Mouse (Mus musculus): ENCODE measurements around the gene Pitpna. TPM values are rescaled to one million over a fixed set of nuclear protein-coding genes. Genes with fewer than 3 reads are reported as not detected.

The Pitpna gene
- polyA plus RNA-seq, 1 experiment = 185 TPM

GRCm38 (mm10) chr11:75669176-75669852 lies 81.4 kb downstream of the Pitpna start:
- Histone ChIP-seq H3K4me1 (ENCODE audit: control insufficient read depth, insufficient read depth, insufficient read length, low read length) (no peaks in the 10 kb centered on the region), H3K36me3 (ENCODE audit: control insufficient read depth, insufficient read depth, low read length) (peaks cover 75% of the 10 kb centered on the region), H3K4me3 (ENCODE audit: low read depth, low read length) (no peak overlapping the region), H3K27me3 (ENCODE audit: control insufficient read depth, insufficient read depth, low read length) (no peaks in the 10 kb centered on the region), H3K27ac (ENCODE audit: insufficient read depth, low read depth, low read length) (no peak overlapping the region)
- WGBS = 87% methylated on average over 11 of the region's 11 CpGs
- TF ChIP-seq CTCF (IDR thresholded peaks at IDR 0.05; ENCODE audit: extremely low read depth, insufficient read length, insufficient replicate concordance, low read depth, low read length) = no peak
- TF ChIP-seq POLR2A (IDR thresholded peaks at IDR 0.05; ENCODE audit: low read depth, low read length) = no peak

GRCm38 (mm10) chr11:75669853-75670200 lies 81.9 kb downstream of the Pitpna start:
- 91% methylated on average over 12 of the region's 12 CpGs for WGBS
- H3K36me3 ChIP-seq (ENCODE audit: control insufficient read depth, insufficient read depth, low read length) = peaks cover 73% of the 10 kb centered on the region
- H3K27me3 ChIP-seq (ENCODE audit: control insufficient read depth, insufficient read depth, low read length) = no peaks in the 10 kb centered on the region
- H3K27ac ChIP-seq (ENCODE audit: insufficient read depth, low read depth, low read length) = no peak overlapping the region
- TF ChIP-seq CTCF (IDR thresholded peaks at IDR 0.05; ENCODE audit: extremely low read depth, insufficient read length, insufficient replicate concordance, low read depth, low read length) (no peak), POLR2A (IDR thresholded peaks at IDR 0.05; ENCODE audit: low read depth, low read length) (no peak)
- no peak overlapping the region for H3K4me3 ChIP-seq (ENCODE audit: low read depth, low read length)
- H3K4me1 ChIP-seq (ENCODE audit: control insufficient read depth, insufficient read depth, insufficient read length, low read length) = no peaks in the 10 kb centered on the region

GRCm38 (mm10) chr11:75671426-75672180 lies 83.7 kb downstream of the Pitpna start:
- TF ChIP-seq POLR2A (IDR thresholded peaks at IDR 0.05; ENCODE audit: low read depth, low read length) = no peak
- TF ChIP-seq CTCF (IDR thresholded peaks at IDR 0.05; ENCODE audit: extremely low read depth, insufficient read length, insufficient replicate concordance, low read depth, low read length) = no peak
- H3K4me3 ChIP-seq (ENCODE audit: low read depth, low read length) = no peak overlapping the region
- H3K4me1 ChIP-seq (ENCODE audit: control insufficient read depth, insufficient read depth, insufficient read length, low read length) = no peaks in the 10 kb centered on the region
- no peak overlapping the region for H3K27ac ChIP-seq (ENCODE audit: insufficient read depth, low read depth, low read length)
- H3K36me3 ChIP-seq (ENCODE audit: control insufficient read depth, insufficient read depth, low read length) = peaks cover 60% of the 10 kb centered on the region
- no peaks in the 10 kb centered on the region for H3K27me3 ChIP-seq (ENCODE audit: control insufficient read depth, insufficient read depth, low read length)
- WGBS = 84% methylated on average over 22 of the region's 22 CpGs

- peaks cover 47% of the 10 kb centered on the region for H3K36me3 ChIP-seq (ENCODE audit: control insufficient read depth, insufficient read depth, low read length)
Measured at GRCm38 (mm10) chr11:75673411-75673810, 85.5 kb downstream of the Pitpna start.

GRCm38 (mm10) chr11:75674875-75675274 lies 87.0 kb downstream of the Pitpna start:
- Histone ChIP-seq H3K36me3 (ENCODE audit: control insufficient read depth, insufficient read depth, low read length) (peaks cover 34% of the 10 kb centered on the region), H3K27me3 (ENCODE audit: control insufficient read depth, insufficient read depth, low read length) (no peaks in the 10 kb centered on the region), H3K27ac (ENCODE audit: insufficient read depth, low read depth, low read length) (no peak overlapping the region), H3K4me1 (ENCODE audit: control insufficient read depth, insufficient read depth, insufficient read length, low read length) (peaks cover 3% of the 10 kb centered on the region; the same call in 1 of the 2 replicates), H3K4me3 (ENCODE audit: low read depth, low read length) (no peak overlapping the region)
- 72% methylated on average over 3 of the region's 3 CpGs for WGBS
- TF ChIP-seq POLR2A (IDR thresholded peaks at IDR 0.05; ENCODE audit: low read depth, low read length) = no peak
- no peak for TF ChIP-seq CTCF (IDR thresholded peaks at IDR 0.05; ENCODE audit: extremely low read depth, insufficient read length, insufficient replicate concordance, low read depth, low read length)

More at GRCm38 (mm10) chr11:75673411-75673810, 85.5 kb downstream of the Pitpna start:
- H3K4me3 ChIP-seq (ENCODE audit: low read depth, low read length) = no peak overlapping the region
- TF ChIP-seq POLR2A (IDR thresholded peaks at IDR 0.05; ENCODE audit: low read depth, low read length) (no peak), CTCF (IDR thresholded peaks at IDR 0.05; ENCODE audit: extremely low read depth, insufficient read length, insufficient replicate concordance, low read depth, low read length) (no peak)
- 97% methylated on average over 5 of the region's 5 CpGs for WGBS
- H3K27me3 ChIP-seq (ENCODE audit: control insufficient read depth, insufficient read depth, low read length) = no peaks in the 10 kb centered on the region
- no peak overlapping the region for H3K27ac ChIP-seq (ENCODE audit: insufficient read depth, low read depth, low read length)
- peaks cover 3% of the 10 kb centered on the region; the same call in 1 of the 2 replicates for H3K4me1 ChIP-seq (ENCODE audit: control insufficient read depth, insufficient read depth, insufficient read length, low read length)

GRCm38 (mm10) chr11:75677881-75678746 lies 90.2 kb downstream of the Pitpna start:
- TF ChIP-seq CTCF (IDR thresholded peaks at IDR 0.05; ENCODE audit: extremely low read depth, insufficient read length, insufficient replicate concordance, low read depth, low read length) (no peak), POLR2A (IDR thresholded peaks at IDR 0.05; ENCODE audit: low read depth, low read length) (0 out of 2 replicates have a peak, but pooled peaks have one; percentile 20)
- H3K4me1 ChIP-seq (ENCODE audit: control insufficient read depth, insufficient read depth, insufficient read length, low read length) = peaks cover 3% of the 10 kb centered on the region; the same call in 1 of the 2 replicates
- peak overlapping the region; percentile 59 for H3K4me3 ChIP-seq (ENCODE audit: low read depth, low read length)
- H3K27ac ChIP-seq (ENCODE audit: insufficient read depth, low read depth, low read length) = peak overlapping the region; percentile 77
- peaks cover 10% of the 10 kb centered on the region; the same call in 1 of the 2 replicates for H3K36me3 ChIP-seq (ENCODE audit: control insufficient read depth, insufficient read depth, low read length)
- no peaks in the 10 kb centered on the region for H3K27me3 ChIP-seq (ENCODE audit: control insufficient read depth, insufficient read depth, low read length)
- WGBS = 69% methylated on average over 3 of the region's 3 CpGs

Other genes starting within 250 kb of the Pitpna start
- gene Rpa1, start 239.8 kb upstream of the Pitpna start, polyA plus RNA-seq (2012; rRNA removed) = 5.6 and 8.7 TPM in 2 replicates
- gene Smyd4, start 239.7 kb upstream of the Pitpna start, polyA plus RNA-seq (2012; rRNA removed) = 1.2 and 1.4 TPM in 2 replicates
- 5.8 and 13.7 TPM in 2 replicates for gene Serpinf1, start 165.4 kb upstream of the Pitpna start, polyA plus RNA-seq (2012; rRNA removed)
- 2.0 and 4.3 TPM in 2 replicates for gene Serpinf2, start 148.5 kb upstream of the Pitpna start, polyA plus RNA-seq (2012; rRNA removed)
- gene Wdr81, start 133.4 kb upstream of the Pitpna start, polyA plus RNA-seq (2012; rRNA removed) = 8.3 and 18.3 TPM in 2 replicates
- gene Tlcd2, start 126.4 kb upstream of the Pitpna start, polyA plus RNA-seq (2012; rRNA removed) = 27.9 and 78.8 TPM in 2 replicates
- 23.4 and 44.2 TPM in 2 replicates for gene Prpf8, start 101.3 kb upstream of the Pitpna start, polyA plus RNA-seq (2012; rRNA removed)
- 8.0 and 15.0 TPM in 2 replicates for gene Rilp, start 78.0 kb upstream of the Pitpna start, polyA plus RNA-seq (2012; rRNA removed)
- 9.4 and 12.3 TPM in 2 replicates for gene Scarf1, start 74.6 kb upstream of the Pitpna start, polyA plus RNA-seq (2012; rRNA removed)
- 165 and 508 TPM in 2 replicates for gene Slc43a2, start 56.4 kb upstream of the Pitpna start, polyA plus RNA-seq (2012; rRNA removed)
- gene Inpp5k, start 42.9 kb downstream of the Pitpna start, polyA plus RNA-seq (2012; rRNA removed) = 14.3 and 35.3 TPM in 2 replicates
- gene Myo1c, start 62.4 kb downstream of the Pitpna start, polyA plus RNA-seq (2012; rRNA removed) = 23.2 and 28.7 TPM in 2 replicates
- 71.4 and 111 TPM in 2 replicates for gene Crk, start 91.2 kb downstream of the Pitpna start, polyA plus RNA-seq (2012; rRNA removed)
- gene Ywhae, start 144.8 kb downstream of the Pitpna start, polyA plus RNA-seq (2012; rRNA removed) = 18.8 and 46.8 TPM in 2 replicates
- 0.23 and 0.27 TPM in 2 replicates for gene Doc2b, start 208.0 kb downstream of the Pitpna start, polyA plus RNA-seq (2012; rRNA removed)

All from small intestine, adult 2 months (tissue).